Mouse (Mus musculus): Measurements from ENCODE around the gene Itpr3.

- no peak for TF ChIP-seq CTCF (IDR thresholded peaks at IDR 0.05; ENCODE audit: low read depth)
- no peak for TF ChIP-seq EP300 (IDR thresholded peaks at IDR 0.05; ENCODE audit: low read depth)
Observed at GRCm38 (mm10) chr17:27062684-27063083, 5.6 kb downstream of the Itpr3 start.
